Mouse (Mus musculus) myocyte (in vitro differentiated cells): ENCODE results near the gene Serpina5. TPM values are rescaled to one million over a fixed set of nuclear protein-coding genes. Genes with fewer than 3 reads are reported as not detected.

Source experiments
- H3K27me3 ChIP-seq: one replicate; pipeline ENCODE4 v1.6.1; 2011; ENCODE audit not compliant: control insufficient read depth, insufficient read depth, insufficient read length
- H3K36me3 ChIP-seq: one replicate; pipeline ENCODE4 v1.6.1; 2011; ENCODE audit not compliant: control insufficient read depth, insufficient read depth
- H3K4me2 ChIP-seq: one replicate; pipeline ENCODE4 v1.6.1; 2011; ENCODE audit warnings: low read depth, control low read depth
- H3K4me3 ChIP-seq: one replicate; pipeline ENCODE4 v1.5.1; 2011; ENCODE audit warnings: mild to moderate bottlenecking, control low read depth, moderate library complexity
- H3K79me2 ChIP-seq: one replicate; pipeline ENCODE4 v1.6.1; 2011; ENCODE audit not compliant: control insufficient read depth, insufficient read depth
- H3ac ChIP-seq: one replicate; pipeline ENCODE4 v1.6.1; 2011; ENCODE audit not compliant: control insufficient read depth, insufficient read length
- CEBPB ChIP-seq: IDR thresholded peaks from 2 replicates; pipeline ENCODE4 v1.6.1; 2011; ENCODE audit warnings: mild to moderate bottlenecking, moderate library complexity; ENCODE audit not compliant: poor library complexity, insufficient read depth, severe bottlenecking
- E2F4 ChIP-seq: IDR thresholded peaks from one replicate; pipeline ENCODE4 v1.6.1; 2011; ENCODE audit warnings: mild to moderate bottlenecking, control low read depth, moderate library complexity; ENCODE audit not compliant: insufficient read depth
- MAX ChIP-seq: IDR thresholded peaks from one replicate; pipeline ENCODE4 v1.6.1; 2011; ENCODE audit warnings: low read depth, mild to moderate bottlenecking, control low read depth
- MYOD1 ChIP-seq, 3 experiments: IDR thresholded peaks; one replicate each; pipeline ENCODE4 v1.6.1; 2011; ENCODE audit warnings: control low read depth in 2 of 3, low read depth in 2 of 3, mild to moderate bottlenecking in 2 of 3, moderate library complexity in 1 of 3; ENCODE audit not compliant: insufficient read length in 2 of 3, control insufficient read depth in 1 of 3
- MYOG ChIP-seq, 3 experiments: IDR thresholded peaks; one replicate each; pipeline ENCODE4 v1.6.1; 2011; ENCODE audit warnings: control low read depth in 2 of 3, low read depth in 2 of 3, mild to moderate bottlenecking in 2 of 3; ENCODE audit not compliant: insufficient read length in 2 of 3, control insufficient read depth in 1 of 3, insufficient read depth in 1 of 3
- POLR2A ChIP-seq: IDR thresholded peaks from one replicate; pipeline ENCODE4 v1.6.1; 2011; ENCODE audit warnings: low read depth, mild to moderate bottlenecking, control low read depth, moderate library complexity; ENCODE audit not compliant: insufficient read length
- POLR2AphosphoS2 ChIP-seq: IDR thresholded peaks from one replicate; pipeline ENCODE4 v1.6.1; 2011; ENCODE audit warnings: low read depth, control low read depth; ENCODE audit not compliant: insufficient read length
- REST ChIP-seq: IDR thresholded peaks from one replicate; pipeline ENCODE4 v1.6.1; 2011; ENCODE audit warnings: mild to moderate bottlenecking, control low read depth, moderate library complexity; ENCODE audit not compliant: insufficient read depth, insufficient read length
- SRF ChIP-seq: IDR thresholded peaks from one replicate; pipeline ENCODE4 v1.6.1; 2011; ENCODE audit warnings: low read depth; ENCODE audit not compliant: control insufficient read depth, insufficient read length
- TCF12 ChIP-seq: IDR thresholded peaks from one replicate; pipeline ENCODE4 v1.6.1; 2011; ENCODE audit warnings: mild to moderate bottlenecking, control low read depth; ENCODE audit not compliant: poor library complexity, insufficient read depth, severe bottlenecking
- TCF3 ChIP-seq: IDR thresholded peaks from one replicate; pipeline ENCODE4 v1.6.1; 2011; ENCODE audit warnings: low read depth, control low read depth; ENCODE audit not compliant: insufficient read length
- USF1 ChIP-seq: IDR thresholded peaks from one replicate; pipeline ENCODE4 v1.6.1; 2011; ENCODE audit warnings: low read depth, mild to moderate bottlenecking, control low read depth, moderate library complexity
- polyA plus RNA-seq: library from polyadenylated mRNA; unstranded; fragments of >200 nt; fragmentation: generic; extraction: Trizol; gene quantifications from one replicate; pipeline ENCODE4 v1.2.1, GENCODE M21; 2012; ENCODE audit warnings: missing spikeins

The Serpina5 gene
- polyA plus RNA-seq, 1 experiment: not detected

DNA sequence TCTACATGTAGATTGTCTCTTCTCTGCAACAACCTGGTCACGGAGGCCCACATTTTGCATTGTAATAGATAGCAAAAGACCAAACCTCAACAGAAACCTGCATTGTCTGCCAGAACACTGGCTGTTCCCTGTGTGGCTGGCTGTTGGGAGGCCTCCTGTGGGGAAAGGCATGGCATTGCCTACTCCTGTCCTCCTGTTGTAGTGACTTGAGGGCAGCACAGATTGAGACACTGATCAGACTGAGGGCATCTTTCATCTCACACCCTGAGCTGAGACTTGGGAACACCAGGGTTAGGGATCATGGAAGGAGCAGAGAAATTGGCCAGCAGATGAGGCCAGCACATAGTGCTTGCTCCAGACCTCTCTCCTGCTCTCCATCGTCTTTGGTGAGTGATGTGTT lies 37.3 kb downstream of the Serpina5 start:
- no peaks in the 10 kb centered on the region for H3K36me3 ChIP-seq
- no peak overlapping the region for H3K4me2 ChIP-seq
- no peak overlapping the region for H3K4me3 ChIP-seq
- H3ac ChIP-seq: no peak overlapping the region
- H3K79me2 ChIP-seq: no peaks in the 10 kb centered on the region
- TF ChIP-seq E2F4: no peak
- TF ChIP-seq SRF: no peak
- no peak for TF ChIP-seq MYOG (IDR thresholded peaks at IDR 0.05; ENCODE audit: control insufficient read depth in 1 of 3, insufficient read depth in 1 of 3, insufficient read length in 2 of 3, low read depth in 2 of 3)
- TF ChIP-seq POLR2AphosphoS2: no peak
- no peak for TF ChIP-seq TCF3
- no peak for TF ChIP-seq MAX
- no peak for TF ChIP-seq MYOD1 (IDR thresholded peaks at IDR 0.05; ENCODE audit: control insufficient read depth in 1 of 3, insufficient read length in 2 of 3, low read depth in 2 of 3)
- no peak for TF ChIP-seq TCF12
- no peak for TF ChIP-seq USF1
- TF ChIP-seq REST: no peak
- TF ChIP-seq CEBPB: no peak
- TF ChIP-seq POLR2A: no peak
- H3K27me3 ChIP-seq: no peaks in the 10 kb centered on the region

DNA sequence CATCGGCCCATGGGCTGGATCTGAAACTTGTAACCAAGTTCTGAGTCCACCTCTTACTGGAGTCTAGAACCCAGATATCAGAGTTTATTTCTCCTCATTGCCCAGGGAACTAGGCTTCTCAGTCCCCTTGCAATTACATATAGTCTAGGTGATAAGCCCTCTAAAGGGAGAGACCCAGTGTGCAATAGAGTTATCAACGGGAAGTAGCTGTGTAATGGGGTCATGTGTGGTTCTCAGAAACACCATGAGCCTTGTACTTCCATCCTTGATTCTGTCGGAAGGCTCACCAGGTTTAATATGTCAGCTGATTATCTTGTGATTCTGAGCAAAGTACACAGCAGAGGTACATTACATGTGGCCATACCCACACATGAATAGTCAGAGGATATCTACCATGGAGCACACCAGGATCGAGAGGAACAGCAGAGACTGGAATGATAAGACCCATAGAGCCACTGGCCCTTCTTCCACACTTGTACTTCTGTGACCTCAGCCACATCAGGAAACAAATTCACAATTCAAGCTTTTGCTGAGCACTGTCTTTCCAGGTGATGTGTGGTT lies 39.7 kb downstream of the Serpina5 start:
- no peak overlapping the region for H3ac ChIP-seq
- TF ChIP-seq POLR2AphosphoS2 (no peak), MAX (no peak), USF1 (no peak), CEBPB (no peak), E2F4 (no peak), SRF (no peak)
- H3K4me2 ChIP-seq: no peak overlapping the region
- H3K27me3 ChIP-seq: no peaks in the 10 kb centered on the region
- no peak overlapping the region for H3K4me3 ChIP-seq
- no peaks in the 10 kb centered on the region for H3K36me3 ChIP-seq
- H3K79me2 ChIP-seq: no peaks in the 10 kb centered on the region

DNA sequence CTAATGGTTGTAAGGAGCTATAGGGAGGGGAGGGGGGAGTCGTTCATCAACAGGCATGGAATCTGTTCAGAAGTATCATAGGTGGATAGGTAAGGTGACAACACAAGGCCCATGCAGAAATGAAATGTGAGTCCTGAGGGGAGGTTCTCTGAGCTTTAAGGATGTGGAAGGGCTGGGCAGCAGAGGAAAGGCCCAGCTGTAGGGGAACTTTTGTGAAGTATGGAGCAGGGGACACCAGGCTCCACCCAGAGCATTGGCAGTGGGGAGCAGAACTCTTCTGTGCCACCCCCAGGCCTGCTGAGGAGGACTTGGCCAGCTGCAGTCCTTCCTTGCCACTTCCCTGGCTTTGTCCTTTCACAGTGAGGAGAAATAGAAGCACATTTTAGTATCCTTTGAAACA lies 40.6 kb downstream of the Serpina5 start:
- no peak for TF ChIP-seq REST
- no peak for TF ChIP-seq USF1
- no peak for TF ChIP-seq MYOG (IDR thresholded peaks at IDR 0.05; ENCODE audit: control insufficient read depth in 1 of 3, insufficient read depth in 1 of 3, insufficient read length in 2 of 3, low read depth in 2 of 3)
- TF ChIP-seq MYOD1 (IDR thresholded peaks at IDR 0.05; ENCODE audit: control insufficient read depth in 1 of 3, insufficient read length in 2 of 3, low read depth in 2 of 3): no peak
- TF ChIP-seq POLR2A: no peak
- no peak for TF ChIP-seq CEBPB
- TF ChIP-seq POLR2AphosphoS2: no peak
- TF ChIP-seq E2F4: no peak
- TF ChIP-seq TCF12: no peak
- no peak for TF ChIP-seq SRF
- no peak for TF ChIP-seq MAX
- TF ChIP-seq TCF3: no peak
- Histone ChIP-seq H3K79me2 (no peaks in the 10 kb centered on the region), H3K27me3 (no peaks in the 10 kb centered on the region), H3K4me2 (no peak overlapping the region), H3K36me3 (no peaks in the 10 kb centered on the region), H3K4me3 (no peak overlapping the region), H3ac (no peak overlapping the region)

DNA sequence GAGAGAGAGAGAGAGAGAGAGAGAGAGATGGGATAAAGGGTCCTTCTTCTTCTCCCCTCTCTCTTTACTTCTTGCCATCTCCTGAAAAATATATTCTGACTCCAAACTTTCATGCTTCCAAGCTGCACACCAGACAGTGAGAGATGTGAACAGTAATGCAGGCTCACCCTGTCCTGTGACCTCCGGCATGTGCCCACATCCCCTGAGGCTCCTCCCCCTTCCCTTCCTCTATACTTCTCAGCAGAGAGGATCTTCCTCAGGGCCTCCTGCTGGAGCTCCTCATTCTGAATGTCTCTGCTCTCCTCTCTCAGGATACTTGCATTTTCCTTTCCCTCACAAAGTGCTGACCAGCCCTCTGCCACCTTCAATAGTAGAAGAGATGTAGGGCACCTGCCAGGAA lies 41.5 kb downstream of the Serpina5 start:
- Histone ChIP-seq H3K4me3 (no peak overlapping the region), H3K4me2 (no peak overlapping the region), H3ac (no peak overlapping the region), H3K27me3 (no peaks in the 10 kb centered on the region), H3K79me2 (no peaks in the 10 kb centered on the region), H3K36me3 (no peaks in the 10 kb centered on the region)
- TF ChIP-seq E2F4 (no peak), MYOD1 (IDR thresholded peaks at IDR 0.05; ENCODE audit: control insufficient read depth in 1 of 3, insufficient read length in 2 of 3, low read depth in 2 of 3) (no peak)

DNA sequence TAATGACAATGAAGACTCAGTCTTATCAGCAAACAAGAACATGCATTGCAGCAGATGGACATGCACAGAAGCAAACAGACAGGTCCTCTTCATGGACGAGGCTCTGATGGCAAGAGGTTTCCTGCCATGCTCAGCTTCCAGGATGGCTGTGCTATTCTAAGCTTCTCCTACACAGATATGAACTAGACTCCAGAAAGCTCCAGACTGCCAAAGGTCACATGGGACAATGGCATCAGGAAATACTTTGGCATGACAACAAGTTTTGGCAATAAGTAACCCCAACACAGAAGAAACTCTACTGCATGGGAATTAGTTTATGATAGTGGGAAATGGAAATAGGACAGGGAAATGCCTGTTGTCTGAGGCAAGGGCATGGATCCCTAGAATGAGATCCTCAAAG lies 42.4 kb downstream of the Serpina5 start:
- TF ChIP-seq CEBPB (no peak), POLR2A (no peak), SRF (no peak), TCF3 (no peak), POLR2AphosphoS2 (no peak), MYOG (IDR thresholded peaks at IDR 0.05; ENCODE audit: control insufficient read depth in 1 of 3, insufficient read depth in 1 of 3, insufficient read length in 2 of 3, low read depth in 2 of 3) (no peak), TCF12 (no peak), REST (no peak), USF1 (no peak), MAX (no peak), E2F4 (no peak), MYOD1 (IDR thresholded peaks at IDR 0.05; ENCODE audit: control insufficient read depth in 1 of 3, insufficient read length in 2 of 3, low read depth in 2 of 3) (no peak)
- Histone ChIP-seq H3K27me3 (no peaks in the 10 kb centered on the region), H3K4me2 (no peak overlapping the region)

More for the DNA sequence above, 42.4 kb downstream of the Serpina5 start:
- Histone ChIP-seq H3K36me3 (no peaks in the 10 kb centered on the region), H3ac (no peak overlapping the region), H3K79me2 (no peaks in the 10 kb centered on the region), H3K4me3 (no peak overlapping the region)
